Mouse (Mus musculus): Measurements from ENCODE around the gene Bud13. TPM values are rescaled to one million over a fixed set of nuclear protein-coding genes. Genes with fewer than 3 reads are reported as not detected.
A peak's percentile ranks its signal among the peaks of the same experiment; 100 is the strongest.
"Not testable (repeated sequence)": the region's sequence is repeated elsewhere in the genome, so short reads cannot be mapped to it uniquely, and the experiment has no call there.

Bud13 gene
- polyA plus RNA-seq, 1 experiment from 2014 or later: 37.4 TPM

DNA sequence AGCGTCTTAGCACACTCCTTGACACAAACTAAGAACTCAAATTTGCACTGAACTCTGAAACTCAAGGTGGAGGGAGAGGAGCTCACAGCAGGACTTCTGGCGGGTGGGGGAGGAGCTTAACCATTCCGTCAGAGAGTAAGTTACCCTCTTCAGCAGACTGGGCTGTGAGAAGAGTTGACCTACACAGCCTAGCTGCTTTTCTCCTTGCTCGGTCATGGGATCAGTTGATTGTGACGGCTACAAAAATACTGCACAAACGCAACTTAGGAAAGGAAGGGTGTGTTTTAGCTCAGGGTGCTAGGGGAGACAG is 47.7 kb downstream of the Bud13 start:
- Histone ChIP-seq H3K36me3 (no peaks in the 10 kb centered on the region), H3K27ac (peak overlapping the region; percentile 17; the same call in 1 of the 2 replicates), H3K4me1 (peaks cover 38% of the 10 kb centered on the region), H3K9me3 (replicated peaks) (no peaks in the 10 kb centered on the region), H3K27me3 (ENCODE audit: low read depth, poor library complexity, severe bottlenecking) (peaks cover 45% of the 10 kb centered on the region), H3K4me3 (no peak overlapping the region)
- peak; percentile 41 for DNase-seq (ENCODE audit: low spot score)
- 46% methylated on average over 6 of the region's 6 CpGs for WGBS

DNA sequence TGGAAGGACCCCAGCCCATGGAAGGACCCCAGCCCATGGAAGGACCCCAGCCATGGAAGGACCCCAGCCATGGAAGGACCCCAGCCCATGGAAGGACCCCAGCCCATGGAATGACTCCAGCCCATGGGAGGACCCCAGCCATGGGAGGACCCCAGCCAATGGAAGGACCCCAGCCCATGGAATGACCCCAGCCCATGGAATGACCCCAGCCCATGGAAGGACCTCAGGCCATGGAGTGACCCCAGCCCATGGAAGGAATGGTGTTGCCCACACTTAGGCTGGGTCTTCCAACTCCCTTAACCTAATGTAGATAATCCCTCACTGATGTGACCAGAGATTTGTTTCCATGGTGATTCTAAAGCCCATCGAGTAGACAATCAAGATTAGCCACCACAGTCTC is 48.5 kb downstream of the Bud13 start:
- no peak for DNase-seq (ENCODE audit: low spot score)
- Histone ChIP-seq H3K4me3 (no peak overlapping the region), H3K27me3 (ENCODE audit: low read depth, poor library complexity, severe bottlenecking) (peaks cover 53% of the 10 kb centered on the region), H3K4me1 (peaks cover 38% of the 10 kb centered on the region), H3K27ac (no peak overlapping the region), H3K36me3 (no peaks in the 10 kb centered on the region), H3K9me3 (replicated peaks) (no peaks in the 10 kb centered on the region)
- 100% methylated on average over 1 of the region's 1 CpGs for WGBS

DNA sequence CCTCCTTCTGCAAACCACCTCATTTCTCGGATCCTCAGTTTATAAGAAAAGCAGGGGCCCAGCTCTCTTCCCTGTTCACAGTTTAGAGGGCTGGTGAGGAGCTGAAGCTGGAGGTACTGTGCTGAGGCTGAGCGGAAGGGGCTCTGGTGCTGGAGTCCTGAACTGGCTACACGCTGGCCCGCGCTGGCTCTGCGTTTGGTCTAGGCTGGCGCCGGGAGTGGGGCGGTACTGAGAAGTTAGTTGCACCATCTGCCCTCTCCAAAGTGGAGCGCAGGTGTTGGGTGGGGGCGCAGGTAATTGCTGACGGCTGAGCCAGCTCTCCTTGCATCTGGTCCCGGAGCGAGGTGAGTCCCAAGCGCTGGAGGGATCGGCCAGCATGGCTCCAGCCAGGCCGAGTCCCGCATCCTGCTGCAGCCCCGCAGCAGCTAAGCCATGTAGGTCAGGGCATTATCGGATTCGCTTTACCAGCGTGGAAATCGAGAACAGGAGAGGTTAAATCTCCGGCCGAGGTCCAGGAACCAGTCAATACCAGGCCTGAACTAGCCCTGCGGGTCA is 51.7 kb downstream of the Bud13 start:
- Histone ChIP-seq H3K27ac (0 out of 2 replicates have a peak overlapping the region, but pooled peaks have one; percentile 7), H3K27me3 (ENCODE audit: low read depth, poor library complexity, severe bottlenecking) (peaks cover 59% of the 10 kb centered on the region), H3K9me3 (replicated peaks) (no peaks in the 10 kb centered on the region), H3K4me3 (no peak overlapping the region), H3K36me3 (no peaks in the 10 kb centered on the region), H3K4me1 (peaks cover 45% of the 10 kb centered on the region)
- DNase-seq (ENCODE audit: low spot score): no peak
- WGBS: 26% methylated on average over 26 of the region's 26 CpGs

DNA sequence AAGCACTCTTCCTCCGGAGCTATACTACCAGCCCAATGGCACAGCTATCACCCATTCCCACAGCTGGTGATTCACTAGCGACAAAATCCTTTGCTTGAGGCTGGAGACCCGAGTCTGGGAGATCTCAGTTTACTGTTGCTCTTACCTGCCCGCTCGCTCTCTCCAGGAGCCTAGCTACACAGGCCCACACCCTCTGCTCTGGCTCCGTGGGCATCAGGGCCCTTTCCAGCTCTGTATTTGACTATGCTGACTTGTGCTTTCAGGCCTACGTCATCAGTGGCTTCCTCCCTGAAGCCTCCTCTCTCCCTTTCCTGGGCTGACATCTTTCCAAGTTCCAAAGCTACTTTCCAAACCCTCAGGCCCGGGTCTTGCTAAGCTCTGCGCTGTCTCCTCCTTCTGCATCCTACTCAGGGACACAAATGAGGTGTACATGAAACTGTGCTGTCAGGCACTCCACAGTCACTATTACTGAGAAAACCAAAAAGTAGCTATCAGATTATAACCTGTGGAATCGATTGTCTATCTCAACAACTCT is 52.7 kb downstream of the Bud13 start:
- WGBS: 78% methylated on average over 10 of the region's 10 CpGs
- no peak for DNase-seq (ENCODE audit: low spot score)

GRCm38 (mm10) chr9:46336294-46336693 is 53.5 kb downstream of the Bud13 start:
- H3K4me1 ChIP-seq: peaks cover 32% of the 10 kb centered on the region
- not testable (repeated sequence) for H3K27ac ChIP-seq; H3K9me3 ChIP-seq (replicated peaks); H3K4me3 ChIP-seq; H3K36me3 ChIP-seq; DNase-seq (ENCODE audit: low spot score)
- WGBS: 76% methylated on average over 13 of the region's 14 CpGs
- H3K27me3 ChIP-seq (ENCODE audit: low read depth, poor library complexity, severe bottlenecking): peaks cover 54% of the 10 kb centered on the region

More for the DNA sequence above, 52.7 kb downstream of the Bud13 start:
- Histone ChIP-seq H3K36me3 (no peaks in the 10 kb centered on the region), H3K9me3 (replicated peaks) (no peaks in the 10 kb centered on the region), H3K27ac (no peak overlapping the region), H3K4me1 (peaks cover 35% of the 10 kb centered on the region), H3K4me3 (no peak overlapping the region), H3K27me3 (ENCODE audit: low read depth, poor library complexity, severe bottlenecking) (peaks cover 60% of the 10 kb centered on the region)

DNA sequence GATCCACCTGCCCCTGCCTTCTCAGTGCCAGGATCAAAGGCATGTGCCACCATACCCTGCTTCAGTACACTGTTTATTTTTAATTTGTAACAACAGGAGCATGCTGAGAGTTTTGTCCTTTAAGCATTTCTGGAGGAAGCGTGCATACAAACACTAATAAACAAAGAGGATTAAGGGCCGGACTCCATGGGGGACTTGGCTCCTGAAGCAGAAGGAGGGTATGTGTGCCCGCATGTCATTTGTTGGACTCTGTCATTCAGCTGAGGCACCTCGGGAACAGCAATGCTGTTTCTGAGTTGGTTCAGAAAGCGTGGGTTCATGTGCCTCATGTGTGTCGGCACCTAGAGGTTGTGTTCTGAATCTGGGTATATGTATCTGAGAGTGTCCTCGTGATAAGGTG is 54.5 kb downstream of the Bud13 start:
- 75% methylated on average over 7 of the region's 7 CpGs for WGBS
- H3K4me3 ChIP-seq: no peak overlapping the region
- peaks cover 49% of the 10 kb centered on the region for H3K27me3 ChIP-seq (ENCODE audit: low read depth, poor library complexity, severe bottlenecking)
- DNase-seq (ENCODE audit: low spot score): no peak
- H3K36me3 ChIP-seq: no peaks in the 10 kb centered on the region
- H3K4me1 ChIP-seq: peaks cover 32% of the 10 kb centered on the region
- no peak overlapping the region for H3K27ac ChIP-seq
- no peaks in the 10 kb centered on the region for H3K9me3 ChIP-seq (replicated peaks)

GRCm38 (mm10) chr9:46337852-46338291 is 55.1 kb downstream of the Bud13 start:
- 7% methylated on average over 3 of the region's 3 CpGs for WGBS
- peaks cover 43% of the 10 kb centered on the region for H3K27me3 ChIP-seq (ENCODE audit: low read depth, poor library complexity, severe bottlenecking)

DNA sequence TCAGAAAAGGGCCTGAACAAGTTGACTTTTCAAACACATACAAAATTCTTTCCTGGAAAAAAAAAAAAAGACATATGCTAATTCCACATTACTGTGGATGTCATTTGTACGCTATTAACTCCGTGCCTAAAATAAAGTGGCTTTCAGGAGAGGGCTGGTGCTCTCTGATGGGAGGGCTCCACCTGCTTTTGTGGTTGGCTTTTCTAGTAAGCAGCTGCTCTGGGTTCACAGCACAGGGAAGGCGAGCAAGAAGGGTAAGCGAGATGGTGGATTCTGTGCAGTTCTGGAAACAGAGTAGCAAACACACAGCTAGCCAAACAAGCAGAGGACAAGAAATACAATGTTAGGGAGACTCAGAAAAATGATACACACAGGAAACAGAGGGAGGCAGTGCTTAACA is 55.6 kb downstream of the Bud13 start:
- no peaks in the 10 kb centered on the region for H3K9me3 ChIP-seq (replicated peaks)
- H3K27ac ChIP-seq: no peak overlapping the region
- H3K4me3 ChIP-seq: no peak overlapping the region
- 48% methylated on average over 4 of the region's 4 CpGs for WGBS
- H3K36me3 ChIP-seq: no peaks in the 10 kb centered on the region
- DNase-seq (ENCODE audit: low spot score): no peak
- H3K4me1 ChIP-seq: peaks cover 32% of the 10 kb centered on the region
- peaks cover 38% of the 10 kb centered on the region for H3K27me3 ChIP-seq (ENCODE audit: low read depth, poor library complexity, severe bottlenecking)

More at GRCm38 (mm10) chr9:46337852-46338291, 55.1 kb downstream of the Bud13 start:
- no peak overlapping the region for H3K27ac ChIP-seq
- peak; percentile 56 for DNase-seq (ENCODE audit: low spot score)
- H3K9me3 ChIP-seq (replicated peaks): no peaks in the 10 kb centered on the region
- peaks cover 32% of the 10 kb centered on the region for H3K4me1 ChIP-seq
- H3K4me3 ChIP-seq: no peak overlapping the region
- no peaks in the 10 kb centered on the region for H3K36me3 ChIP-seq

DNA sequence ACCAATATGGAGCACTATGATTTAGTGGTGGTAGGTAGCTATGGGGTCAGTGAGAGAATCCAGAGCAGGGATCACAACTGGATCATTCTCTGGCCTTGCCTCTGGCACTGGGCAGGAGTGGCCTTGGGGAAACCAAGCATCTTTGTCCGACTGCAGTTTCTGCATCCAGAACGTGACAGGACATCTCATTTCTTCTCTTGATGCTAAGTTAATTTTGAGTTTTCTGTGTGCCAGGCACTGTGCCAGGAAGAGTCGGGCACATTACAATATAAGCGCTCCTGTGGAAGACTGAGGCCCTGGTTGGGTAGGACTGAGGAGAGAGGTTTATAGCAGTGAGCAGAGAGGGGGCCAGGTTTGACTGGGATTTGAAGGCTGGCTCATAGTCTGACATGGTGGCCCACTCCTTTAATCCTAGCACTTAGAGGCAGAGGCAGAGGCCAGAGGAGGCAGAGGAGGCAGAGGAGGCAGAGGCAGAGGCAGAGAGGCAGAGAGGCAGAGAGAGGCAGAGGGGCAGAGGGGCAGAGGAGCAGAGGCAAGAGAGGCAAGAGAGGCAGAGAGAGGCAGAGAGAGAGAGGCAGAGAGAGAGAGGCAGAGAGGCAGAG is 56.3 kb downstream of the Bud13 start:
- peak; percentile 16 for DNase-seq (ENCODE audit: low spot score)
- H3K27me3 ChIP-seq (ENCODE audit: low read depth, poor library complexity, severe bottlenecking): peaks cover 33% of the 10 kb centered on the region
- 84% methylated on average over 4 of the region's 4 CpGs for WGBS
- H3K9me3 ChIP-seq (replicated peaks): no peaks in the 10 kb centered on the region
- H3K27ac ChIP-seq: peak overlapping the region; percentile 56; the same call in 1 of the 2 replicates
- H3K4me1 ChIP-seq: peaks cover 32% of the 10 kb centered on the region
- H3K36me3 ChIP-seq: no peaks in the 10 kb centered on the region
- H3K4me3 ChIP-seq: no peak overlapping the region

- H3K27ac ChIP-seq: no peak overlapping the region
- 77% methylated on average over 4 of the region's 4 CpGs for WGBS
- no peak overlapping the region for H3K4me3 ChIP-seq
- peaks cover 5% of the 10 kb centered on the region for H3K27me3 ChIP-seq (ENCODE audit: low read depth, poor library complexity, severe bottlenecking)
- DNase-seq (ENCODE audit: low spot score): no peak
- H3K9me3 ChIP-seq (replicated peaks): no peaks in the 10 kb centered on the region
- peaks cover 19% of the 10 kb centered on the region for H3K4me1 ChIP-seq
- no peaks in the 10 kb centered on the region for H3K36me3 ChIP-seq
Observed at GRCm38 (mm10) chr9:46345887-46346665, 63.3 kb downstream of the Bud13 start.

Other genes starting within 250 kb of the Bud13 start
- gene Apoa1, start 54.4 kb upstream of the Bud13 start, polyA plus RNA-seq (2016; fragmentation: Nextera tagmentation; extraction: Ambion mirVana): 1.3 and 1.7 TPM in 2 replicates
- not detected in 2 replicates for gene Apoc3, start 47.4 kb upstream of the Bud13 start, polyA plus RNA-seq (2016; fragmentation: Nextera tagmentation; extraction: Ambion mirVana)
- 0.13 TPM in 1 of 2 replicates, not detected in the other for gene Apoa4, start 42.3 kb upstream of the Bud13 start, polyA plus RNA-seq (2016; fragmentation: Nextera tagmentation; extraction: Ambion mirVana)
- gene Apoa5, start 14.4 kb upstream of the Bud13 start, polyA plus RNA-seq (2016; fragmentation: Nextera tagmentation; extraction: Ambion mirVana): 0.20 TPM in 1 of 2 replicates, not detected in the other
- gene Zpr1, start 9.9 kb upstream of the Bud13 start, polyA plus RNA-seq (2016; fragmentation: Nextera tagmentation; extraction: Ambion mirVana): 77.1 and 80.9 TPM in 2 replicates
- gene 4931429L15Rik, start 37.0 kb downstream of the Bud13 start, polyA plus RNA-seq (2016; fragmentation: Nextera tagmentation; extraction: Ambion mirVana): not detected in 2 replicates